Mouse (Mus musculus) cerebellum, adult (tissue): ENCODE data around the gene Csrnp1.

ENCODE experiments used
- ATAC-seq: cut with Nextera tagmentation; 2 replicates; pipeline ENCODE4 v1.9.2; 2017; ENCODE audit warnings: mild to moderate bottlenecking, moderate library complexity, mixed read lengths; ENCODE audit not compliant: insufficient number of reproducible peaks, low FRiP score, low TSS enrichment

Csrnp1 gene

GRCm38 (mm10) chr9:119978811-119979441 is 5.5 kb downstream of the Csrnp1 start:
- ATAC-seq: no peak

GRCm38 (mm10) chr9:119978151-119978810 is 6.2 kb downstream of the Csrnp1 start:
- ATAC-seq: no peak

DNA sequence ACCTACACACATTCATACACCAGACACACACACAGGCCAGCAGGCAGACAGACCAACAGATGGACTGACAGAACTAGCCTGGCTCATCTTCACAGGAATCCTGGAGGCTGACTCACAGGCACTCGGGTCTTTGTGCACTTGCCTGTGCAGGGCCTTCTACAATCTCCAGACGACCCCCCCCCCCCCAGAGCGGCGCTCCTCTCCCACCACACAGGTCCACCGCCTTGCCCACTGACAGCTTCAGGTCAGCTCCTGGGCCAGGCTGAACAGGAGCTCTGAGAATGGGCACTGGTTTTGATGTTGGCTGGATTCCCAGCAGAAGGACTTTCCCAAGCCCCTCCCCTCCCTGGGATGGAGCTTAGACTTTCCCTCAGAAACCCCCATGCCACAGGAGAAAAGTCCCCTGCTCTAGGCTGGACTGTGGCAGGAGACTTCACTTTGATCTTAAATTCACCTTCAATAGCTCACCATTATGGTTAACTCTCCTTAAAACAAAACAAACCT is 6.8 kb downstream of the Csrnp1 start:
- no peak for ATAC-seq

DNA sequence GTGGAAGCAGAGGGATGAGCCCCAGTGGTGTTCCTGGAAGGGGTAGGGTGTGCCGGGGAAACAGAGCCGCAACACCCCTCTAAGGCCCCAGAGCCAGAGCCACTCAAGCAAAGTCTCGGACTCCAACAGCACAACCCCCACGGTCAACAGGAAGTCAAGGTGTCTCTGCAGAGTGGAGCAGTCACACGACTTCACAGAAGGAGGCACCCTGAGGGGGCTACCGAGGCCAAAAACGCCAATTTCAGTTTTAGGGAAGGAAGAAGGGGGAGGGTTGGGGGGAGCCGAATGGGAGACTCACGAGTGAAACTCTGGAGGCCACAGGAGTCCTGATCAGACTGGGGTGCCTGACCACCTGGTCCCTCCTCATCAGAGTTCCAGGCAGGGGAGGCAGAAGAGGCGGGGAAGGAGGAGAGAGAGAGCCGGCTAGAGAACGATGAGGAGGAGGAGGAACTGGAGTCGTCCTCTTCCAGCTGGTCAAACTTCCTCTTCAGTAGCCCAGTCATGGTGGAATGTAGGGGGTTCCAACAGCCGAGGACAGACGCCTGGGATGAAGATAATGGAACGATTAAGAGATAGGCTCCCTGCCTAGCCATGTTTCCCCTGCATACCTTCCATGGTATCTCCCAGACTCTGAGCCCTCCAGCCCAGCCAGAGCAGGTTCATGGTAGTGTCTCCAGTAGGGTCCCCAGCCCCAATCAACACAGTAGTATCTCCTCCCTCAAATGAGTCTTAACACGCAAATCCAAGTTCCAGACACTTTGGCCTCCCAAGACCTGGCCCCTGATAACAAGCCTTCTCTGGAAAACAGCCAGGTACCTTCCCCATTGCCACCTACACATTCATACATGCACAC is 7.5 kb downstream of the Csrnp1 start:
- ATAC-seq: no peak

GRCm38 (mm10) chr9:119975286-119975685 is 9.2 kb downstream of the Csrnp1 start:
- ATAC-seq: no peak

DNA sequence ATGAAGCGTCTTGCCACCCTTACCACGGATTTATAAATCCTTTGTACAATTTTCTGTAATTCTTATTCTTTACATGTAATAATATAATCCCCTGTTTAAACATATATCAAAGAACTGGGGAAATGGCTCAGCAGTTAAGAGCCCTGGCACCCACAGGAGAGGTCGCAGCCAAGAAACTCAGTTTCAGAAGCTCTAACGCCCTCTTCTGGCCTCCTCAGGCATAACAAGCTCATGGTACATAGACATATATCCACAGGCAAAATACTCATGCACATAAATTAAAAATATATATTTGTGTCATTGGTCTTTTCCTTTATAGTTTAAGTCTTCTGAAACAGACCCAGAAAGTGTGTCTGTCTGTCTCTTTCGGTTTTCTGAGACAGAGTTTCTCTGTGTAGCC is 9.8 kb downstream of the Csrnp1 start:
- ATAC-seq: no peak

DNA sequence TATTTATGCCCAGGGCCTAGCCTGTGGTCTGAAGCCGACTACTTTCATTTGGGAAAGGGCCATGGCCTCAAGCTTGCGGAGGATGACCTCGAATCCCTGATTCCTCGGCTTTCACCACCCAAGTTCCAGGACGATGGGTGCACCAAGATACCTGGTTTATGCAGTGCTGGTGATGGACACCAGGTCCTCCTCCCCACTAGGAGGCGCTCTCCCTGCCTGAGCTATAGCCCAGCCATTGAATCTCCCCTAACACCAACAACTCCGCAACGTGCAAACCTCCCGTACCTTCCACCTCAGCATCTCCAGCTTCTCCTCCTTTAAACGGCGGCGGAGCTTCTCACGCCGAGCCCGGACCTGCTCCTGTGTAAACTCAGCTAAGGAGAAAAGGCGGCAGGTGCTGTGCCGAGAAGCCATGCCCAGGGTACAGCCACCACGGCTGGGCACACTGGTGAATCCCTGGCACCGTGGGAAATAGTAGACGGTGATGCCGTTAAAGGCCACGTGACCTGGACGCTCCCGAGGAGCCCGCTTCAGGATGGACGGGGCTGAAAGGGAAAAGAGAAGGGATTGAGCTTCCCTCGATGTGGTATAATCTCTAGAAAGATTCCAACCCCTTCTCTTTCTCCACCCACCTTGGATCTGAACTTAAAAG is 10.5 kb downstream of the Csrnp1 start:
- no peak for ATAC-seq

DNA sequence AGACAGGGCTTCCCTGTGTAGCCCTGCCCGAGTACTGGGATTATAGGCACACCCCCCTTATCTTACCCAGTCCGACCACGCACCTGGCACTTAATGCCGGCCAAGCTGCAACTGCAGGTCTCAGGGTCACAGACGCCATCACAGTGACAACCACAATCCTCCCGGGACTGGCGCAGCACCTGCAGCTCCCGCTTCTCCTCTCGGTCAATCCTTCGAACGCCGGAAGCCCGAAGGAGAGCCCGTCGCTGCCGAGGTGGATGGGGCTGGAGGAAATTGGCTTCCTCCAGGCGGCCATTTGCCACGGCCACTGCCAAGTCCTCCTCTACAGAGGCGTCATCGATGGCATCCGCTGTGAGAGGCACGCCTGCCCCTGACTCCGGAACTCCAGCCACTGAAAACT is 11.2 kb downstream of the Csrnp1 start:
- no peak for ATAC-seq

GRCm38 (mm10) chr9:119972582-119972981 is 11.9 kb downstream of the Csrnp1 start:
- ATAC-seq: peak; percentile 33; the same call in 1 of the 2 replicates

DNA sequence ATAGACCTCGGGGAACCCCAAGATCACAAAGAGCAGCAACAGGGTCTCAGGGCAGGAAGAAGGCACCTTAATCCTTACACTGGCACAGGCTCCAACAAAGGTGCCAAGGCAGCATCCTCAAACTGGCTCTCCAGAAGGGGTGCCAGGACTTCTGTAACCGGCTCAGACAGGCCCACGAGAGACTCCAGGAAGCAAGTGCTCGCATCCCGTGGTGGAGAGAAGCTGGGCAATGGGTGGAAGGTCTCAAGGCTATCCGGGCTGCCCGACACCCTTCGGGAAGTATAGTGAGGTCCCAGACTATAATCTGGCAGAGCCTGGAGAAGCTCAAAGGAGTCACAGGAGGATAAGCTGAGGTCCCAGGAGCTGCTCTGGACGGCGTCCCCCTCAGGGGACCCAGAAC is 12.3 kb downstream of the Csrnp1 start:
- no peak for ATAC-seq

GRCm38 (mm10) chr9:119970763-119971656 is 13.4 kb downstream of the Csrnp1 start:
- ATAC-seq: peak; percentile 42; the same call in 1 of the 2 replicates

DNA sequence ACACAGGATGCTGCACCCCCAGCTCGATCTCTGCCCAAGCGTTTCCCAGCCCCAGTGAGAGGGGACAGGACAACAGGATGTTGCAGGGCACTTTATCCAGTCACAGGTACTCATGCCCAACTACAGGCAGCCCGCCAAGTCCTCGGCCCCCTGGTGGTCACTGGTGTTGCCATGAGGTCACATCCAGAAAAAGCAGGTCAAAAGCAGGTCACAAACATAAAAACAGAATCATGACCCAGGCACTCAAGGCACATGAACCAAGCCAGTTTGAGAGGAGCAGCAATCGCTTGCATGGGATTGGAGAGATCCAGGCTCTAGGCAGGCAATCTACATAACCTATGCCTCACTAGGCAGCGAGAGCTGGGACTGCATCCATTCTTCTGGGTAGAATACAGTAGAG is 14.2 kb downstream of the Csrnp1 start:
- no peak for ATAC-seq

GRCm38 (mm10) chr9:119969811-119970210 is 14.6 kb downstream of the Csrnp1 start:
- no peak for ATAC-seq

- no peak for ATAC-seq
Measured at GRCm38 (mm10) chr9:119966221-119966910, 18.1 kb downstream of the Csrnp1 start.

- no peak for ATAC-seq
Measured at GRCm38 (mm10) chr9:119965186-119965585, 19.3 kb downstream of the Csrnp1 start.

DNA sequence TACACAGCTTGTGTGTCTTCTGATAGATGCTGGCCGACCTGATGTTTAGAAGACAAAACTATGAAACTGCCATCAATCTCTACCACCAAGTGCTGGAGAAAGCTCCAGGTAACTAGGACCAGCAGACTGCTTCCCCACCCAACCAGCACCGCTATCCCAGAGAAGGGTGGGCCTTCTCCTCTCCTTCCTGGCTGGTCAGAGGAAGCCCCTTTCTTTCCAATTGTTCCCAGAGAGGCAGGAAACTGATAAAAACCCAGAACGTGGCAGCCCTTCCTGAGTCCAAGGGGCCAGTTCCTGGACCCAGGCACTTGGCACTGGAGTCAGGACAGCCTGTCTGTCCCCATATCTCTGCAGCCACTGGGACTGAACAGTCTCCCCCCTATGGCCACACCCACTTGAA is 20.3 kb downstream of the Csrnp1 start:
- no peak for ATAC-seq

DNA sequence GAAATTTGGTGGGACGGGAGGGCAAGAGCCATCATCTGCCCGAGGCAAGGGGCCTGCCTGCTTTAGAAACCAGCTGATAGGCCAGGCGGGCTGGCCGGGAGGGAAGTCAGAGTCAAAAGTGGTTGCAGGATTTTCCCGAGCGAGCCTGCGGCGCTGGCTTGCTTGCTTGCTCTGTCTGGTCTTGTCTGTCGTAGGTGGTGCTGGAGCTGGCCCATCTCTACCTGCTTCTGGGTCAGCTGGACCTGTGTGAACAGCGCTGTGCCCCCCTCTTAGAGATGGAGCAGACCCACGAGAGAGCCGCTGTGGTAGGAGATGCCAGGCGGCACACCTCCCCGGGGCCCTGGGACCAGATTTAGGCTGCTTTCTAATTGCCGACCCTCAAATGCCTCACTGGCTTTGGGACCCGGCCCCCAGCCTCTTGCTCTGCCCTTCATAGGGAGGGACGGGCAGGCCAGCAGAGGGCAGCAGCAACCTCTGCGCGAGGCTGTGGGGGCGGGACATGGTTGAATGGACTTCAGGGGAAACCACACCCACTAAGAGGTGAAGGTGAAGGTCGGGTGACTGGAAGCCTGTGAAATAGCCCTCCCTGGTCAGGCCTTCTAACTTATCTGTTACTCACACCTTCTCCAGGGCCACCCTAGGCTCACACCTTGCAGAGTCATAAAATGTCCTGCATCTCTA is 21.3 kb downstream of the Csrnp1 start:
- peak; percentile 62; the same call in 1 of the 2 replicates for ATAC-seq

GRCm38 (mm10) chr9:119962216-119962615 is 22.2 kb downstream of the Csrnp1 start:
- no peak for ATAC-seq
